Mouse (Mus musculus): Measurements from ENCODE around the gene Luc7l3. TPM values are rescaled to one million over a fixed set of nuclear protein-coding genes. Genes with fewer than 3 reads are reported as not detected.

Gene Luc7l3
- polyA plus RNA-seq, 2 experiments, result 96.9 to 138 TPM

DNA sequence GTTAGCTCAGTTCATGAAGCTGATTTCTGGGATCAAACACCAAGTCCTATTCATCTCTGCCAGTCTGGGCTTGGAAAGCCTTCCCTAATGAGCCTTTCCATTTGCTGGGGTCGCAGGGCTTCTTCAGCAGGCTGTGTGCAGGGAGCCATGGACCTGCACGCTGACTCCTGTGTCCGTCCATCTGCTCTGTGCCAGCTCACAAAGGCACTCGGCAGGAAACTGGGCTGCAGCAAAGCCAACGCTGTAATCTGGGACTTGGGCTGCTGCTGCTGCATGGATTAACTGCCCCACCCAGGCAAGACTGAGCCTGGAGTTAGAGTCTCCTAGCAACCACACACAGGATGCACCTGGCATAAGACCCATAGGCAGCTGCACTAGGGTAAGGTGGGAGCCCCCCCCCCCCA, 22.2 kb upstream of the Luc7l3 start:
- ATAC-seq (ENCODE audit: low FRiP score, low read depth) (no peak), DNase-seq (ENCODE audit: low spot score) (no peak)
- Histone ChIP-seq H3K27me3 (ENCODE audit: control insufficient read depth, insufficient read depth, low read length) (no peaks in the 10 kb centered on the region), H3K9me3 (ENCODE audit: control insufficient read depth, low read length) (no peaks in the 10 kb centered on the region), H3K9ac (ENCODE audit: low read depth, low read length, severe bottlenecking) (no peak overlapping the region), H3K4me2 (replicated peaks; ENCODE audit: low read depth, low read length, severe bottlenecking) (no peak overlapping the region), H3K4me3 (replicated peaks; ENCODE audit: low read length) (no peak overlapping the region), H3K27ac (replicated peaks; ENCODE audit: low read depth, low read length) (peak overlapping the region; percentile 64), H3K4me1 (ENCODE audit: control insufficient read depth, insufficient read depth, low read length) (peaks cover 23% of the 10 kb centered on the region), H3K36me3 (ENCODE audit: control insufficient read depth, insufficient read depth, low read length) (peaks cover 24% of the 10 kb centered on the region)
- TF ChIP-seq POLR2A (IDR thresholded peaks at IDR 0.05; ENCODE audit: borderline replicate concordance, extremely low read depth, insufficient read depth, insufficient read length), result no peak
- 24% methylated on average over 5 of the region's 5 CpGs for WGBS

DNA sequence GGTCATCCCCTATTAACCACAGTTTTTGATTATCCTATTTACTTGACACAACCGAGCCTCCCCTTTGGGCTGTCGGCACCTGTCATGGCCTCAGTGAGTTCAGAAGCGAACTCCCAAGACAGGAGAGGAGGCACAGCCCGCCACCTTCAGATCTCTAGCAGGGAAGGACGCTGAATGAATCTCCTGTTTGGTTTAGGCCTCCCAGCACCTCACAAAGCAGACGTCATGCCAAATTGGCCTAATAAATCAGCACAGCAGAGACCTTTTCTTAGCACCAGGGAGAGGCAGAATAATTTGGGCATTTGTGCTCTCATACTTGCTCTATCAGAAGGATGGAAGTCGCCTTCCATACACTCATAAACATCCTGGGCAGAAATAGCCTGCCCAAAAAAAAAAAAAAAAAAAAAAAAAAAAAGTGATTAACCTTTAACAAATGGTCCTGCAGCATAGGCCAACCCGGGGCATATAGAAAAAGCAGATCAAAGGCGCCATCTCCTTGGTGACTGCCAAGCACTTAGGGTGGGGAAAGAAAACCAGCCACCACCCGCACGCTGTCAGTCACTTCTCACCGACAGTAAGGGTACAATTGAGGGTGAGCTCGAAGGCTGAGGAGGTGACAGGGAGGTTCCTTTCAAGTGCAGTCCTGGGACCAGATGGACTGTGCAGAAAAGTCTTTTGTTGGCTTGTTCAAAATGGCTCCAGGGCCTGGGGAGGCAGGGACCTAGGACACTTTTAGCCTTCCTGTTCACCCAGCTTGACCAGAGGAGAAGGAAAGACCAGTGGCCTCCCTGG, 20.5 kb upstream of the Luc7l3 start:
- Histone ChIP-seq H3K27ac (replicated peaks; ENCODE audit: low read depth, low read length) (0 out of 2 replicates have a peak overlapping the region, but pooled peaks have one; percentile 13), H3K9ac (ENCODE audit: low read depth, low read length, severe bottlenecking) (no peak overlapping the region), H3K36me3 (ENCODE audit: control insufficient read depth, insufficient read depth, low read length) (peaks cover 40% of the 10 kb centered on the region), H3K4me1 (ENCODE audit: control insufficient read depth, insufficient read depth, low read length) (peaks cover 23% of the 10 kb centered on the region), H3K27me3 (ENCODE audit: control insufficient read depth, insufficient read depth, low read length) (no peaks in the 10 kb centered on the region), H3K9me3 (ENCODE audit: control insufficient read depth, low read length) (no peaks in the 10 kb centered on the region), H3K4me3 (replicated peaks; ENCODE audit: low read length) (no peak overlapping the region), H3K4me2 (replicated peaks; ENCODE audit: low read depth, low read length, severe bottlenecking) (no peak overlapping the region)
- WGBS, result 24% methylated on average over 13 of the region's 13 CpGs
- TF ChIP-seq POLR2A (IDR thresholded peaks at IDR 0.05; ENCODE audit: borderline replicate concordance, extremely low read depth, insufficient read depth, insufficient read length), result no peak
- ATAC-seq (ENCODE audit: low FRiP score, low read depth) (no peak), DNase-seq (ENCODE audit: low spot score) (no peak)

DNA sequence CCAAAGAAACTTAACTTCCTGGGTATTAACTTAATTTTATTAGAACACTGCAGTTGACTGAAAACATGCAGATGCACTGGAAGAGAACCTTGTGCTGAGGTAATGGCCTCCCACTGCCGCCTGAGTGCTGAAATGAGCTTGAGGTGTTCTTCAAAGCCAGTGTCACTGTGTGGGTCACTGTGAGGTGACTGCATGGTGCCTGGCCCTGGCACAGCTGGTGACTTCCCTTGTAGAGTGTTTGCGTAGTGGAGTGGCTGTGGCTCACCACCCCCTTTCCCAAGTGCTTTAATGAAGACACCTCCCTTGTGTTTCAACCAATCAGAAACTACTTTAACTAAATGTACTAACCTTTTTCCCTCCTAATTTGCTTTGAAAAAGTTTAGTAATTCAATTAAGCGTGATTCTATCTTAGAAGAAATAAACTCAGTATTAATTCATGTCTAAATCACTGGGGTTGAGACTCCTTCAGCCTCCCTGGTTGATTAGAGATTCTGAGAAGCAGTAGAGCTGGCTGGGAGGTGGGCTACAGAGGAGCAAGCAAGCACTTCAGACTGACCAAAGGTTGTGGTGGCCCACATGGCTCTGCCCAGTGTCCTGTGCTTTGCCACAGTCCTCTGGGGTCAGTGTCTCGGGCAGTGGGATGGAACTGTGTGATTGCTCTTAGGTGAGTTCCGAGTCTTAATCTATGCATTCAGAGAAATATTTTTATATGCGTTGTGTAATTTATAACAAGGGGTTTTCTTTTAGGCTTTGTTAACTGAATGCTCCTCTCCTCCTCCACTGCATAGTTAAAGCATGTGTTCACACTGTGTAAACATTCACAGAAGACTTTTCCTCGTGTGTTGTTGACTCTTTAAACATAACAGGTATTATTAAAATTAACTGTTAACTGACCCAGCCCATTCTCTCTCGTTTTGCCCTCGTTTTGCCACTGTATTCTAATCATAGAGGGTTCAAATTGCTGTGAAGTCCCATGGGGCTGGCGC, 19.5 kb upstream of the Luc7l3 start:
- peaks cover 45% of the 10 kb centered on the region for H3K36me3 ChIP-seq (ENCODE audit: control insufficient read depth, insufficient read depth, low read length)
- 51% methylated on average over 10 of the region's 10 CpGs for WGBS
- no peak overlapping the region for H3K9ac ChIP-seq (ENCODE audit: low read depth, low read length, severe bottlenecking)
- no peaks in the 10 kb centered on the region for H3K9me3 ChIP-seq (ENCODE audit: control insufficient read depth, low read length)
- H3K4me3 ChIP-seq (replicated peaks; ENCODE audit: low read length), result no peak overlapping the region
- no peak overlapping the region for H3K27ac ChIP-seq (replicated peaks; ENCODE audit: low read depth, low read length)
- no peak for TF ChIP-seq POLR2A (IDR thresholded peaks at IDR 0.05; ENCODE audit: borderline replicate concordance, extremely low read depth, insufficient read depth, insufficient read length)
- H3K27me3 ChIP-seq (ENCODE audit: control insufficient read depth, insufficient read depth, low read length), result no peaks in the 10 kb centered on the region
- no peak for ATAC-seq (ENCODE audit: low FRiP score, low read depth)
- peaks cover 23% of the 10 kb centered on the region for H3K4me1 ChIP-seq (ENCODE audit: control insufficient read depth, insufficient read depth, low read length)
- no peak overlapping the region for H3K4me2 ChIP-seq (replicated peaks; ENCODE audit: low read depth, low read length, severe bottlenecking)
- no peak for DNase-seq (ENCODE audit: low spot score)

DNA sequence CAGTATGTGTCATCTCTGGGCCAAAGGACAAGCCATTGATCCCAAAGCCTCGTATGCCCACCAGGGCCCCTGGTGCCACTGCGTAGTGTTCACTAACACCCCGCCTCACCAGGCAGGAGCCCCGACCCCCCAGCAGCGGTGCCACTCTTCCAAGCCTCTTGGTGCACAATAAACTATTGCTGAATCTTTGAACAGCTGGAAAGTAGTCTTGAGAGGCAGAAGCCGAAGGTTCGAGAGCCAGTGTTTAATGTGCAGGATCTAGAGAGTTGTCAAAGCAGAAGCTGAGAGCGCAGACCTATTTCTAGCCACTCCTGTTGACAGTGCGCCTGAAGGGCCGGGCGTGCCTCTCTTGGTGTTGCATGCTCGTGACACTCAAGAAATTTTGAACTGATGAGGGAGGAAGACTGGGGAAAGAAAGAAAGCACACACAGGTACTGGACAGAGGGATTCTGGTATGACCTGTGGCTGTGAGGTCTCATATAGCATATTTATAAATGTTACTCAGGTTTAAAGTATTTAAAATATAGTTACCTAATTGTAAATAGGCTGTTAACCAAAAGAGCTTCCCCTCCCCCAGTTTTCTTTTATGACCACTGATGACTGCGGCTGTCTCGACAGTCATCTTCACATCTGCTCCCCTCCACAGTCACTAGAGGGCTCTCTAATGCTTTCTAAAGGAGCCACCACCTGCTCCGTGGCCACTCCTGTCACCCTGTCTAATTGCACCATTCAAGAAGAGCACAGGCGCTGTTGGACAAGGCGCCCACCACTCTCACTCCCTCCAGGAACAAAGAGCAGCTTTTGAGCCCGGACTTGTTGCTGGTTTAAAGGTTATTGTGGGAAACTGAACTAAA, 18.2 kb upstream of the Luc7l3 start:
- WGBS, result 58% methylated on average over 18 of the region's 18 CpGs
- H3K36me3 ChIP-seq (ENCODE audit: control insufficient read depth, insufficient read depth, low read length), result peaks cover 58% of the 10 kb centered on the region
- TF ChIP-seq POLR2A (IDR thresholded peaks at IDR 0.05; ENCODE audit: borderline replicate concordance, extremely low read depth, insufficient read depth, insufficient read length), result no peak
- H3K27me3 ChIP-seq (ENCODE audit: control insufficient read depth, insufficient read depth, low read length), result no peaks in the 10 kb centered on the region
- DNase-seq (ENCODE audit: low spot score), result peak; percentile 72
- peaks cover 18% of the 10 kb centered on the region for H3K4me1 ChIP-seq (ENCODE audit: control insufficient read depth, insufficient read depth, low read length)
- no peak overlapping the region for H3K4me2 ChIP-seq (replicated peaks; ENCODE audit: low read depth, low read length, severe bottlenecking)
- H3K4me3 ChIP-seq (replicated peaks; ENCODE audit: low read length), result no peak overlapping the region
- H3K9ac ChIP-seq (ENCODE audit: low read depth, low read length, severe bottlenecking), result no peak overlapping the region
- peak; percentile 42; the same call in 1 of the 2 replicates for ATAC-seq (ENCODE audit: low FRiP score, low read depth)
- no peak overlapping the region for H3K27ac ChIP-seq (replicated peaks; ENCODE audit: low read depth, low read length)
- no peaks in the 10 kb centered on the region for H3K9me3 ChIP-seq (ENCODE audit: control insufficient read depth, low read length)
